Mouse (Mus musculus) adrenal gland, postnatal 25 days (tissue): ENCODE results near the gene Rnf182. TPM values are rescaled to one million over a fixed set of nuclear protein-coding genes. Genes with fewer than 3 reads are reported as not detected.
A peak's percentile ranks its signal among the peaks of the same experiment; 100 is the strongest.

Source experiments
- DNase-seq: peaks from one replicate; pipeline ENCODE4 v3.0.0; 2021; ENCODE audit warnings: mixed read lengths
- total RNA-seq: library from RNA; stranded (reverse); gene quantifications from 2 replicates; pipeline ENCODE4 v1.2.3, GENCODE M21; 2021

Rnf182 gene
- total RNA-seq, 1 experiment from 2014 or later: 0.91 TPM

GRCm38 (mm10) chr13:43614667-43615066 is 843 bp upstream of the Rnf182 start:
- no peak for DNase-seq

- no peak for DNase-seq
These were observed 325 bp upstream of the Rnf182 start for GRCm38 (mm10) chr13:43615194-43615576.

GRCm38 (mm10) chr13:43616551-43616950 is 1.0 kb downstream of the Rnf182 start:
- DNase-seq: no peak

GRCm38 (mm10) chr13:43619550-43620175 is 4.2 kb downstream of the Rnf182 start:
- no peak for DNase-seq

- no peak for DNase-seq
These were observed 12.4 kb downstream of the Rnf182 start for GRCm38 (mm10) chr13:43627922-43628321.

- DNase-seq: peak; percentile 61
These were observed 14.3 kb downstream of the Rnf182 start for GRCm38 (mm10) chr13:43629785-43630184.

GRCm38 (mm10) chr13:43631266-43631665 is 15.8 kb downstream of the Rnf182 start:
- DNase-seq: no peak

GRCm38 (mm10) chr13:43633024-43633423 is 17.5 kb downstream of the Rnf182 start:
- no peak for DNase-seq

GRCm38 (mm10) chr13:43637720-43638119 is 22.2 kb downstream of the Rnf182 start:
- DNase-seq: no peak

- DNase-seq: no peak
These were observed 29.5 kb downstream of the Rnf182 start for GRCm38 (mm10) chr13:43644991-43645390.

GRCm38 (mm10) chr13:43648556-43648955 is 33.0 kb downstream of the Rnf182 start:
- no peak for DNase-seq

- DNase-seq: no peak
These were observed 35.8 kb downstream of the Rnf182 start for GRCm38 (mm10) chr13:43651277-43651676.

GRCm38 (mm10) chr13:43654091-43654490 is 38.6 kb downstream of the Rnf182 start:
- no peak for DNase-seq

- no peak for DNase-seq
These were observed 47.7 kb downstream of the Rnf182 start for GRCm38 (mm10) chr13:43663225-43663624.

- no peak for DNase-seq
These were observed 50.6 kb downstream of the Rnf182 start for GRCm38 (mm10) chr13:43666130-43666529.

GRCm38 (mm10) chr13:43666920-43667319 is 51.4 kb downstream of the Rnf182 start:
- DNase-seq: no peak

GRCm38 (mm10) chr13:43677159-43677882 is 61.8 kb downstream of the Rnf182 start:
- no peak for DNase-seq

- DNase-seq: no peak
These were observed 62.4 kb downstream of the Rnf182 start for GRCm38 (mm10) chr13:43677883-43678244.

GRCm38 (mm10) chr13:43684499-43684994 is 69.0 kb downstream of the Rnf182 start:
- DNase-seq: no peak

- no peak for DNase-seq
These were observed 72.6 kb downstream of the Rnf182 start for GRCm38 (mm10) chr13:43688065-43688464.

- DNase-seq: no peak
These were observed 76.2 kb downstream of the Rnf182 start for GRCm38 (mm10) chr13:43691755-43692154.

GRCm38 (mm10) chr13:43695521-43695920 is 80.0 kb downstream of the Rnf182 start:
- DNase-seq: no peak

GRCm38 (mm10) chr13:43696011-43696410 is 80.5 kb downstream of the Rnf182 start:
- DNase-seq: no peak

GRCm38 (mm10) chr13:43698506-43698905 is 83.0 kb downstream of the Rnf182 start:
- DNase-seq: no peak
